Mouse (Mus musculus) urinary bladder, postnatal 10 days (tissue): Measurements from ENCODE around the gene Ablim1.

Experiments
- DNase-seq: peaks from one replicate; pipeline ENCODE4 v3.0.0; 2022; ENCODE audit warnings: low spot score

Ablim1 gene

DNA sequence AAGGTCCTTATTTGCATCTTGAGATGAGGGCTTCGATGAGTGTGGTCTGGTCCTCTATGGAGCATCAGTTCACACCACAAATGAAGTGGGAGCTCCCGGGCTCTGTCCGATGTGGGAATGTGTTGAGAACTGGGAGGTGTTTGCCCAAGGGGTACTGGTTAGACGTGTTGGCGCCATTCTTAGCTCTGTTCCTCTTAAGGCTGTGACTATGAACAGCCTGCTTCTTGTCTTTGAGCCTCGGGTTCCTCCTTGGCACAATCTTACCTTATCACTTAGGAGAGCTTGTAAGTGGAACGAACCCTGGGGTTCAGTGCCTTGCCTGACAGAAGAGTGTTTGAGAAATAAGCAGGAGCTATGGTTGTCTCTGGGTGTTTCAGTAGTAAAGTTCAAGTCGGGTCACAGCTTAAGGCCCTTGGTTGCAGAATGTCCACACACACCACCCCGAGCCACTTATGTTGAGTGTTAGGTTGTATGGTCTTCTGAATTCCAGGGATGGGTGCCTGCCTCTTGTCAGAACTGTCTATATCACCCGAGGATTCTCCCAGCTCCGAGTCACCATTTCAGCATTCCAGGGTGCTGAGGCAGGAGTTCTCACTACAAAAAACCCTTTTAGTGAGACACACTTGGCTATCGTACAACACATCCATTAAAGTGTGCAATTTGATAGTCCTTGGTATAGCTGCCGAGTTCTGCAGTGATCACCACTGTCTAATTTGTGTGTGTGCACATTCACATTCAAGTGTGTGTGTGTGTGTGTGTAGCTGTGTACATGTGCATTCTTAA, 131.6 kb downstream of the Ablim1 start:
- no peak for DNase-seq

- no peak for DNase-seq
These were observed 132.7 kb downstream of the Ablim1 start for GRCm38 (mm10) chr19:57181852-57182528.

- no peak for DNase-seq
These were observed 133.4 kb downstream of the Ablim1 start for GRCm38 (mm10) chr19:57181317-57181716.

DNA sequence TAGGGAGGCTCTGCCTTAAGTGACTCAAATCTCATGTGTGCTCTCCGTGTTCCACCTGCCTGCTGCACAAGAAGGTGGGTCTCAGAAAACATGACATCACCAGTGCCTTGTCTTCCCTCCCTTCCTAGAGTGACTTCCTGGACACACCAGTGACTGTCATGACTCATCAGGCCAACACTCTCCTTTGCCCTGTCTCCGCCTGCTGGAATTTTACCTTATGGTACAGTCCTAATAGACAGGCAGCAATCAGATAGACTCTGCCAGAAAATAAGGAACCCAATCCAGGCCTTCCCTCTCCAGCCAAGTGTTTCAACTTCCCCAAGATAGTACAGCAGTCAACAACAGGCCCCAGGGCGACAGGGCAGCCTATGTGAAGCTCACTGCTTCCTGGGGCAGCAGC, 133.8 kb downstream of the Ablim1 start:
- DNase-seq = no peak

DNA sequence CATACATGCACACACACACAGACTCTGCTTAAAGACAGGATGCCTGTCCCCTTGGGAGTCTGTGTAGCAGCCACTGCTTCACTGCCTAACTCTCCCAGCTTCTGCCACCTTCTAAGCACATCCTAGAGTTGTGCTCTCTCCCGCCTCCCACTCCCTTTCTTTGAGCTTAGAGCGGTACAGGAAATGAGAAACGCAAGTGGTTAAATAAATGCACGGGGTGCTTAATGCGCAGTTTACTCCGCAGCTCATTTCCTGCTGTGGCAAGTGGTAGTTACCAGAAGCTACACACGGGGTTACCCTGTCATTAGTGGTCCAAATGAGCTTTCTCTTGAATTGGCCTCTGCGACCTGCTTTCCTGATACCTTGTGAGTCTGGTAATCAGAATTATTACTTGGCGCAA, 134.4 kb downstream of the Ablim1 start:
- no peak for DNase-seq

DNA sequence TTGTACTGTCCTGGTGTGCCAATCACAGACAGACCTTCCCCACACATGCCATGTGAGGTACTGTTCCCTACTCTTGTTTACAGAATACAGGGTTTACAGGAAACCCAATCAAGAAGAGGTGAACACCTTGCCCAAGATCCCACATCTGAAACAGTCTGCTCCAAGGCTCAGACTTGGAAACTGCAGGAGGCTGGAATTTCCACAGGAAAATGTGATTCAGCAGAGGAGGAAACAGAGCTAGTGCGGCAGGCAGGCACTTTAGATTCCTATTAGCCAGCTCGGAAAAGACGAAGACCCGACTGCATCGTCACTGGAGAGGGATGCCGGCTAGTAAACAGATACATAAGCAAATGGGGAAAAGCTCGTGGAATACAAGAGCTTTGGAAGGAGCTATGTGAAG, 135.4 kb downstream of the Ablim1 start:
- no peak for DNase-seq

DNA sequence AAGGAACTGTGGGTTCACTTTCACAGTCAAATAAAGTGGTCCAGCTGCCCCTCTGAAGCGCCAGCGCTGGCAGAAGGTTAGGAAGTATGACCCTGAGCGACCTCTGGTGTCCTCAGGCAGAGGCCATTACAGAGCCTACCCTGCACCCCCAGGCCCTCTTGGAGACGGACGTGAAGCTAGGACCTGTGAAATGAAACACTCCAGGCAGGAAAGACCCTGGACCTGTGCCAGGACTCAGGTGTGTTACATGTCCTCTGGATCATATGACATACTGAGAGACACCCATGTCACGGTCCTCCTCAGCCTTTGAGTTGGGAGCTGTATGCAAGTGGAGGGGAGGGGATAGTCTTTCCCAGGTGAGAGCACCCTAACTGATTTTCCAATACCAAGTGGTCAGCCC, 137.4 kb downstream of the Ablim1 start:
- no peak for DNase-seq

GRCm38 (mm10) chr19:57175077-57175476, 139.6 kb downstream of the Ablim1 start:
- no peak for DNase-seq

DNA sequence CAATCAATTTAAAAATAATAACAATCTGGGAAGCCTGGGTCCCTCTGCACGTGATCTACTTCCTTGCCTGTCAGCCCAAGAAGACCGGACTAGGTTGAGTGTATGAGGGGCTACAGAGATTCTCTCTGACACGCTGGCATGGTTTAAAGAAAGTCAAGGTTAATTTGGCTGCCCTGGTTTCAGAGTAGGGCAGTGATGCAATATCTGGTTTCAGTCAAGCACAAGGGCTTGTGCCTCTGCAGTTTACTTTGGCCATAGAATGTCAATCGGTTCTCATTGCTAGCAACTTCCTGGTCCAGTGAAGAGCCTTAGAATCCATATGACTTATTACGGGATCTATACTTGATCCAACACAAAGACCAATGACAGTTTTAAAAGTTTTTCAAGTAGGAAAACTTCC, 140.2 kb downstream of the Ablim1 start:
- no peak for DNase-seq

DNA sequence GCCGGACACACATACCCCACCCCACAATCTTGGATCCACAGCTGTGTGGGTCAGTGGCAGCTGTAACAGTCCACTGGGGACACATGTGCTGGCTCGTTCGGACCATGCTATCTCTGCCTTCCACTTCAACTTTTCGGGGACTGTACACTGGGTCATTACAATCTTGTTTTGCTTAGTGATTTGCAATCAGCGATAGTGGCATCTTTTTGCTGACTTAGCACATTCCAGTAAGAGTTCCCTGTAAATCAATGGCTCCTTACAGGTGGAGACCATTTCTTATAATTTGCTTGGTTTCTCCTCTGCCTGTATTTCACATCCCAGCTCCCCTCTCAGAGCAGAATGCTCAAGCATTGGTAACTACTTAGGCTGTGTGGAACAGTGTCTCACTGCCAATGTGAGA, 140.7 kb downstream of the Ablim1 start:
- no peak for DNase-seq

DNA sequence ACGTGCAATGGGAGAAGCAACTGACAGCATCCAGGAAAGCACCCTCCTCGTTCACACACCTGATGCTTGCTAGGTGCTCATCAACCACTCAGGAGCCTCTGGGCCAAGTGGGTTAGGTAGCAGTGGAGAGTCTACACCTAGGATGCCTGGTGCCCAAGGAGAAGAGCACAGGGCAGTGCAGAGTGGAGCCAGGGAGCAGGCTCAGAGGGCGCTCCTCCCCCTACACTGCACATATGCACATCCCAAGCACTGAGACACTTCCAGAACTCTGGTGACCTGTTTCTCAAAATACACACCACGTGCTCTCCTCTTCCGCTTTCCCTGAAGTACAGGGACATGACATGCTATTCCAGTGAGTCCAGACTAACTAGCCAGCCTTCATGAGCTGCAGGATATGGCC, 142.4 kb downstream of the Ablim1 start:
- DNase-seq = no peak

DNA sequence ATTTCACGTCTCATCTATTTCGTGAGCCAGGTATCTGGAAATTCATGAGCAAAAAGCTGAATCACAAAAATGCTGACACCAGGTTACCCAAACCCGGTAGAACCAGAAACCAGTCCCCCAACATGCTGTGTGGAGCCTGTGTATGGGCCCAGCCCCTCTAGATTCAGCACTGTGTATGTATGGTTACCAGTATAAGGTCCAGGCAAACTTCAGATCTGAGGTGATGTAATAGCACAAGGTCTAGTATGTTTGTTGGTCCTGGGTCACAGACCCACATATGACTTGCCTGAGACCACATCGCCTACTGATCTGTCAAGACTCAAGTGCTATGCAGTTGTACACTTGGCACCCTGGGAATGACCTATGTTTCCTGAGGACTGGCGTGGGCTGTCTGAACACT, 143.8 kb downstream of the Ablim1 start:
- DNase-seq = no peak

- no peak for DNase-seq
These were observed 145.2 kb downstream of the Ablim1 start for GRCm38 (mm10) chr19:57169485-57169884.

DNA sequence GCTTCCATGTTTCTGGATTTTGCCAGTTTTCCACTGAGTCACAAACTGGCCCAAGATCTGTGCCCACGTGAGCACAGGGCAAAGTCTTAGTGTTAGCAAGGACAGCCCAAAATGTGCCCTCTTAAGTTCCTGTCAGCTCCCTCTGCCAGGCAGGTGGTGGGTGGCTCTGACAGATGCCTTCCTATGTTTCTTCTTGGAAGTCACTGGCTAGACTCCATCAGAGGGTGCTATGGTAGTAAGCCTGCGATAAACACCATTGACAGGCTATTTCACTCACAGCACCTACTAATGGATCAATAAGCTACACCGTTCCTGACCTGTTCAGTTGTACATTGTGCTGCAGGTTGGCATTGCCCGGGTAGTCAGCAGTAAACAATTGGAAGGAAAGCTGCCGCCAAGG, 147.0 kb downstream of the Ablim1 start:
- DNase-seq = no peak

GRCm38 (mm10) chr19:57164882-57165281, 149.8 kb downstream of the Ablim1 start:
- DNase-seq = no peak

DNA sequence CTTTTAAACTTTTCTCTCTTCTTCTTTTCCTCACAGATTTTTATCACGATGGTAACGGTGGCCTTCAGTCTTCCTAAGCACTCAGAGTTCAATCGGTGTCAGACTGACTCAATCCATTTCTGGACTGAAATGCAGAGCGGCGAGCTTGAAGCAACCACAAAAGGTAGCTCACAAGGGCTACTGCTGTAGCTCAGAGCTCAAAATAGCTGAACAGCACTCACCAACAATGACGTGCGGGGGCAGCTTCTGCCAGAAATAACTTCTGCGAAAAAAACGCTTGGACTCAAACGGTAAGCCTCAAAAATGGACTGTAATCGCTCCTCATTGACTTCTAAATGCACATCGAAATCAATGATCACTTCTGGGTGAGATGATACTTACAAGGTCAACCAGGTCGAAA, 151.4 kb downstream of the Ablim1 start:
- DNase-seq = no peak

DNA sequence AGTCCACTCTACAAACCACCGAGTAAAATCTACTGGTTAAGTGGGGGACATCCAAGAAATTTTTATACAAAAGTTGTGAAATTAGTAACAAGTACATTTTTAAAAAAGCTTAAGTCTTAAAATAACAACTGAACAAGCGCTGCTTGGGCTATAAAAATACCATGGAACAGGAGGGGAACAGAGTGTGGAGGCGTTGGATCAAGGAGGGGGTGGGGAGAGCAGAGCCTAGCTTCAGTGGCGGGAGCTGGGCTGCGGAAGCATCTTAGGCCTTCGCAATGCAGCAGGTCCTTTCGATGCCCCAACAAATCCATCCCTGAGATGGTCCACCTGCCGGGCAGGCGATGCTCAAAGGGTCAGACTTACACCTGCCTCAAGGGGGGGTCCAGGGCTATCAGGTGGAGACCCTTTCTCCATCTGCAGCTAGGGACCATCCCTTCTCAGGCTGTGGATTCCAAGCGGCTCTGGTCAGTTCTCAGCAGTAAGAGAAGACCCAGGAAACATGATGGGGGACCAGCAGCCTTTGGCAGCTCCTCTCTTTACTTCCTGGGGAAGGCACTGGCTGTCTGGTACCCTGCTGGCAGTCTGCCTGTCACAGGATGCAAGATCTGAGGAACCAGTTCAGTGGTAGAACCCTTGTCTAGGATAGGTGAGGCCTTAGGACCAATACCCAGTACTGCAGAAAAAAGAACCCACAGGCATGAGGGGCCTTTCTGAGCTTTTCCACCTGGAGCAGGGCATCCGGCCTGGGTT, 152.6 kb downstream of the Ablim1 start:
- no peak for DNase-seq

DNA sequence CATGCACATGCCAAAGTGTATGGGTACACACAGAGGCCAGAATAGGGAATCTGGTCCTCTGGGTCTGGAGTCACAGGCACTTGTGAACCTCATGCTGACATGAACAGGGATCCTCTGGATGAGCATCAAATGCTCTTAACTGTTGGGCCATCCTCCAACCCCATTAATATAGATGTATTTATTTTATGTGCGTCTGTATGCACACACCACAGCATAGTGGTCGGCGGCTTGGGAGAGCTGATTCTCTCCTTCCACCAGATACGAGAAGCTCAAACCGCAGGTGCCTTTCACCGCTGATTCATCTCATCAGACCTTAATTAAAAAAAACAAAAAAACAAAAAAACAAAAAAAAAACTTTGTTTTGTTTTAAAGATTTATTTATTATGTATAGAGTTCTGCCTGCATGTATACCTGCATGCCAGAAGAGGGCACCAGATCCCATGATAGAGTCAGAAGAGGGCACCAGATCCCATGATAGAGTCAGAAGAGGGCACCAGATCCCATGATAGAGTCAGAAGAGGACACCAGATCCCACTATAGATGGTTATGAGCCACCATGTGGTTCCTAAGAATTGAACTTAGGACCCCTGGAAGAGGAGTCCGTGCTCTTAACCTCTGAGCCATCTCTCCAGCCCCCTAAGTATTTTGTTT, 153.6 kb downstream of the Ablim1 start:
- DNase-seq = no peak

DNA sequence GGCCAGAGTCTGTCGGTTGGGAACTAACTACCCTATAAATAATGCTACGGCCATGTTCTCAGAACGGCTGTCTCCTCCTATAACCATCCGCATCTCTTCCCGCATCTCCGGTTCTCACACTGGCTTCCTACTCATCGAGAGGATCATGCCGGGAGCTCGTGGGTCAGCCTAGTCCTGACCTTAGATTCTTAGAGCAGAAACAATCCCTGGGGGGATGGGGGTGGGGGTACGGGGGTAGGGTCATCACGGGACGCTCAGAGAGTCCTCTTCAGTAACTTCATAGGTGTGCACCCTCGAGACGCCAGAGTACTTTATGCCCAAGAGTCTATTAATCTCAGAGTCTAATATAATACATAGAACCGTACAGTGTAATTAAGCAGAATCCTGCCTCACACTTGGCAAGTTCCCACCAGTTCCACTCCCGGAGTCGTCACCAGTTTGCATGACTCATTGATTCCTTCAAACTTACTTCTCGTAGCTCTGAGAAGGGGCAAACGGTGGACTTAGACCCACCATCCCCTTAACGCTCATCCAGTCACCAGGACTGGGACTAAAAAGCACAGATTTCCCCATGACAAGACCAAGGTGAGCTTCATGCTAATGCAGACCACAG, 156.9 kb downstream of the Ablim1 start:
- DNase-seq = no peak

GRCm38 (mm10) chr19:57155121-57155884, 159.4 kb downstream of the Ablim1 start:
- no peak for DNase-seq

- DNase-seq = no peak
These were observed 162.4 kb downstream of the Ablim1 start for GRCm38 (mm10) chr19:57152357-57152756.
